8 mouse cellular contexts compared by ENCODE assay signal in the genomic region with DNA sequence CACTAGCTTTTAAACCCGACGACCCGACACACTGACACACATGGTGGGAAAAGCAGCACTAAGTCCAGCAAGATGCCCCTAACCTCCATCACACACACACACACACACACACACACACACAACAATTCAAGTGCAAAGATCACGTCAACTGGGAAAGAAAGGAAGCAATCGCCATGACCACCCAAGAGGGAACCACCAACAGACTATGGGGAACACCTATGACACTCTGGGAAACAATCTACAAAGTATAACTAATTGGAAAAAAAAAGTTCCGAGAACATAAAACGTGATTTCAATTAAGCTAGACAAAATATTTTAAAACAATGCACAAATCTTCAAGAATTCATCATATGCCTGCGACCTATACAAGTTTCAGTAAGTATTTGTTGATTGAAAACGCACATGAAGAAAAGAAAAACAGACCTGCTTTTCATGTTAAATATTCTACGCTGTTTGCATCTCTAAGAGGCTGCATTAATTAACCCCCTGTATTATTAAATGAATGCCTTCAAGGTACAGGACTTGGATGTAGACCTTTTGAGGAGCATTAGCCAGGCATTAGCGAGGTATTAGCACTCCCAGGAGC. TPM values are rescaled to one million over a fixed set of nuclear protein-coding genes. Genes with fewer than 3 reads are reported as not detected.
DNase-seq lines count a peak whose midpoint lies in the region; ATAC-seq and TF ChIP-seq lines count a peak whose summit lies in the region.

No protein-coding gene starts in this region.

- H3K27me3 ChIP-seq in heart, embryonic 10.5 days (ENCODE audit: insufficient read depth, poor library complexity, severe bottlenecking) = peaks cover 6% of the 10 kb centered on the region; the same call in 1 of the 2 replicates
- no peaks in the 10 kb centered on the region for H3K27me3 ChIP-seq in G1E (ENCODE audit: insufficient read depth, low read length)
- H3K27me3 ChIP-seq in forebrain, postnatal 0 days (ENCODE audit: insufficient read depth, low read length) = peaks cover 12% of the 10 kb centered on the region
- H3K27me3 ChIP-seq in midbrain, embryonic 10.5 days (ENCODE audit: low read depth, poor library complexity, severe bottlenecking) = peaks cover 15% of the 10 kb centered on the region

- intact Hi-C loops in heart, postnatal 14 days (cut with DNase I) = no loop called here

- no peaks in the 10 kb centered on the region for H3K9me3 ChIP-seq in heart, embryonic 10.5 days
- H3K9me3 ChIP-seq in G1E (replicated peaks) = 0 out of 2 replicates have a peak, but pooled peaks cover 2% of the 10 kb centered on the region
- H3K9me3 ChIP-seq in forebrain, postnatal 0 days (ENCODE audit: low read length) = no peaks in the 10 kb centered on the region
- no peaks in the 10 kb centered on the region for H3K9me3 ChIP-seq in midbrain, embryonic 10.5 days (replicated peaks)

- H3K9ac ChIP-seq in forebrain, postnatal 0 days = peak overlapping the region; percentile 67

- H3K4me2 ChIP-seq in forebrain, postnatal 0 days (ENCODE audit: low read depth) = peak overlapping the region; percentile 94

- DNase-seq in heart, embryonic 10.5 days (ENCODE audit: low spot score) = no peak
- DNase-seq in heart, postnatal 14 days = no peak
- no peak for DNase-seq in G1E (ENCODE audit: low spot score)
- no peak for DNase-seq in forebrain, postnatal 0 days
- no peak for DNase-seq in midbrain, embryonic 10.5 days (ENCODE audit: low spot score)
- DNase-seq in spleen, adult 12 weeks (ENCODE audit: low spot score) = no peak
- DNase-seq in thymus, postnatal 25 days = no peak
- DNase-seq in Muller cell, postnatal 12 days (ENCODE audit: inconsistent ontology term) = no peak

- peaks cover 9% of the 10 kb centered on the region; the same call in 1 of the 2 replicates for H3K4me1 ChIP-seq in heart, embryonic 10.5 days
- H3K4me1 ChIP-seq in G1E (ENCODE audit: insufficient read depth, low read depth, low read length) = peaks cover 68% of the 10 kb centered on the region
- H3K4me1 ChIP-seq in forebrain, postnatal 0 days (ENCODE audit: insufficient read depth) = peaks cover 4% of the 10 kb centered on the region; the same call in 1 of the 2 replicates
- peaks cover 16% of the 10 kb centered on the region for H3K4me1 ChIP-seq in midbrain, embryonic 10.5 days

- no peak for TF ChIP-seq CTCF in G1E (IDR thresholded peaks at IDR 0.05; ENCODE audit: low read depth, low read length)
- TF ChIP-seq CTCF in forebrain, postnatal 0 days (IDR thresholded peaks at IDR 0.05; ENCODE audit: low read depth) = no peak

- ATAC-seq in G1E (ENCODE audit: extremely low read depth, insufficient number of reproducible peaks, low FRiP score, poor library complexity, severe bottlenecking) = no peak
- no peak for ATAC-seq in forebrain, postnatal 0 days

- H3K27ac ChIP-seq in heart, embryonic 10.5 days = peak overlapping the region; percentile 87
- no peak overlapping the region for H3K27ac ChIP-seq in forebrain, postnatal 0 days (ENCODE audit: low read depth, low read length)
- peak overlapping the region; percentile 88 for H3K27ac ChIP-seq in midbrain, embryonic 10.5 days (replicated peaks)

- WGBS in heart, embryonic 10.5 days = 45% methylated on average over 11 of the region's 11 CpGs
- 25% methylated on average over 11 of the region's 11 CpGs for WGBS in forebrain, postnatal 0 days
- 37% methylated on average over 11 of the region's 11 CpGs for WGBS in midbrain, embryonic 10.5 days

- peak overlapping the region; percentile 75 for H3K4me3 ChIP-seq in heart, embryonic 10.5 days
- H3K4me3 ChIP-seq in G1E (ENCODE audit: low read depth, low read length) = peak overlapping the region; percentile 93
- peak overlapping the region; percentile 72 for H3K4me3 ChIP-seq in forebrain, postnatal 0 days (ENCODE audit: low read depth, low read length)
- H3K4me3 ChIP-seq in midbrain, embryonic 10.5 days = peak overlapping the region; percentile 73

- H3K36me3 ChIP-seq in heart, embryonic 10.5 days = peaks cover 23% of the 10 kb centered on the region
- peaks cover 39% of the 10 kb centered on the region for H3K36me3 ChIP-seq in G1E (replicated peaks)
- H3K36me3 ChIP-seq in forebrain, postnatal 0 days (ENCODE audit: insufficient read depth) = no peaks in the 10 kb centered on the region
- H3K36me3 ChIP-seq in midbrain, embryonic 10.5 days = peaks cover 24% of the 10 kb centered on the region

RNA-seq across cellular contexts. Expression of a gene that starts 0.9 kb away (rescaled TPM):
- polyA plus RNA-seq in heart, embryonic 10.5 days (2016; fragmentation: Nextera tagmentation; extraction: Ambion mirVana) = 3.4 and 3.8 TPM in 2 replicates
- under 1 TPM; 0.37 to 0.55 TPM for total RNA-seq in heart, postnatal 14 days (2021)
- total RNA-seq in G1E (2014; fragmentation: Nextera tagmentation) (14.7 and 18.9 TPM in 2 replicates), G1E (2017) (5.9 and 6.6 TPM in 2 replicates)
- polyA plus RNA-seq in G1E (2012) = 5.2 and 6.1 TPM in 2 replicates
- 2.4 and 3.6 TPM in 2 replicates for total RNA-seq in forebrain, postnatal 0 days (2014; rRNA removed)
- 0.84 and 1.2 TPM in 2 replicates for polyA plus RNA-seq in forebrain, postnatal 0 days (2015; fragmentation: Nextera tagmentation; extraction: Ambion mirVana)
- polyA plus RNA-seq in midbrain, embryonic 10.5 days (2016; fragmentation: Nextera tagmentation; extraction: Ambion mirVana) = 2.4 and 2.6 TPM in 2 replicates

RNA-seq across cellular contexts. Expression of a gene that starts 1.3 kb away (rescaled TPM):
- polyA plus RNA-seq in heart, embryonic 10.5 days (2016; fragmentation: Nextera tagmentation; extraction: Ambion mirVana) = 20.3 and 34.6 TPM in 2 replicates
- total RNA-seq in heart, postnatal 14 days (2021) = 10 to 100 TPM in 1 of 2 experiments, 1 to 10 TPM in 1; 9.1 to 10.8 TPM
- total RNA-seq in G1E (2014; fragmentation: Nextera tagmentation) (24.4 and 24.7 TPM in 2 replicates), G1E (2017) (30.0 and 32.5 TPM in 2 replicates)
- polyA plus RNA-seq in G1E (2012) = 0.86 TPM in 2 replicates
- total RNA-seq in forebrain, postnatal 0 days (2014; rRNA removed) = 32.0 and 44.6 TPM in 2 replicates
- 22.3 and 29.1 TPM in 2 replicates for polyA plus RNA-seq in forebrain, postnatal 0 days (2015; fragmentation: Nextera tagmentation; extraction: Ambion mirVana)
- polyA plus RNA-seq in midbrain, embryonic 10.5 days (2016; fragmentation: Nextera tagmentation; extraction: Ambion mirVana) = 39.4 and 41.0 TPM in 2 replicates

Comparison
In these comparisons a context has a peak if more than half of its experiments do, and no peak if none do; other contexts are left out.
1. RNA of a gene that starts 1.3 kb away (polyA plus RNA-seq): 39.4 to 41.0 TPM in midbrain, embryonic 10.5 days, 22.3 to 29.1 TPM in forebrain, postnatal 0 days and 20.3 to 34.6 TPM in heart, embryonic 10.5 days; 0.86 TPM in G1E; every median in the first group is over 10 times any median in the second.
2. Peak in every context shown above with its lines, with median percentiles within 50 percentile points of each other: H3K4me3 ChIP-seq.